ENCODE assay signal across 9 mouse cellular contexts in the genomic region with DNA sequence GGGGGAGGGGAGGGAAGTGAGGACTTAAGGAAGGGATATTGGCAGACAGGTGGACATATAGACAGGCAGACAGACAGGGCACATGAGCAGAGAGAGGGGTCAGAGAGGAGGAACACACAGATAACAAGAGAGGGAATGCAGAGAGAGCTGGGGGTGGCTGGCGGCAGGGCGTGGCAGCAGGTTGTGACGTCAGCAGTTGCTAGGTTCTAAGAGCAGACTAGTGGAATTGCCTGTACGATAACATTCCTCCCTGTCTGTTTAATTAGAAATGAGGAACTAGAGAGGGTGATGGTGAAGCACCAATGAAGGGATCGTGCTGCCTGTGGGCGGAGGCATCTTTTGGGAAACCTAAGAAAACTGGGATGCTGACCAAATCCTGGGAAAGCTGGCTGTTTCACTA. TPM values are rescaled to one million over a fixed set of nuclear protein-coding genes. Genes with fewer than 3 reads are reported as not detected.
DNase-seq lines count a peak whose midpoint lies in the region; ATAC-seq and TF ChIP-seq lines count a peak whose summit lies in the region.
"Had no signal": no experiment of that assay in that cellular context is flagged by ENCODE, and none has a peak within 500 bp of the region (broad histone marks: within the 10 kb centered on the region; RNA-seq: fewer than 3 reads in every experiment).

No protein-coding gene starts in this region.

- no peak overlapping the region for H3K4me2 ChIP-seq in kidney, postnatal 0 days (ENCODE audit: low read length)
- H3K4me2 ChIP-seq in kidney, embryonic 15.5 days: no peak overlapping the region
- H3K4me2 ChIP-seq in CH12.LX (ENCODE audit: insufficient read depth, low read depth, poor library complexity, severe bottlenecking): peak overlapping the region; percentile 5; the same call in 1 of the 2 replicates
- H3K4me2 ChIP-seq: embryonic facial prominence, embryonic 13.5 days; lung, embryonic 15.5 days had no signal

- no peak for TF ChIP-seq POLR2A in CH12.LX (IDR thresholded peaks at IDR 0.05; ENCODE audit: low read depth, low read length)

- dilution Hi-C loops in CH12.LX (cut with MboI; ENCODE audit: extremely low pct_ligation_motif_present, extremely low pct_unique_long_range_greater_than_20kb, low sequenced_read_pairs): no loop called here

- H3K36me3 ChIP-seq in kidney, postnatal 0 days (ENCODE audit: insufficient read depth, low read length): no peaks in the 10 kb centered on the region
- H3K36me3 ChIP-seq in kidney, embryonic 15.5 days: no peaks in the 10 kb centered on the region
- no peaks in the 10 kb centered on the region for H3K36me3 ChIP-seq in CH12.LX (replicated peaks in 1 of 2; ENCODE audit: control insufficient read depth in 1 of 2, insufficient read depth in 1 of 2, low read length in 1 of 2)
- H3K36me3 ChIP-seq: embryonic facial prominence, embryonic 13.5 days; lung, embryonic 15.5 days had no signal

- in situ Hi-C loops in CH12.LX (cut with MboI; ENCODE audit: low pct_ligation_motif_present, low pct_unique_long_range_greater_than_20kb, low sequenced_read_pairs): no loop called here

- TF ChIP-seq EP300 in CH12.LX (IDR thresholded peaks at IDR 0.05; ENCODE audit: low read length): no peak

- no peak for ATAC-seq in kidney, postnatal 0 days (replicated peaks; ENCODE audit: low FRiP score, low read depth)
- ATAC-seq in kidney, embryonic 15.5 days (replicated peaks; ENCODE audit: low FRiP score): no peak
- ATAC-seq in granulocyte monocyte progenitor cell, adult 5-6 weeks (replicated peaks; ENCODE audit: poor library complexity, severe bottlenecking): peak; percentile 85
- ATAC-seq in megakaryocyte-erythroid progenitor cell, adult 5-6 weeks (replicated peaks; ENCODE audit: low FRiP score, low TSS enrichment, poor library complexity, severe bottlenecking): peak; percentile 86

- no peak for TF ChIP-seq RAD21 in CH12.LX (IDR thresholded peaks at IDR 0.05; ENCODE audit: low read depth, low read length)

- TF ChIP-seq CTCF in kidney, postnatal 0 days (IDR thresholded peaks at IDR 0.05; ENCODE audit: low read depth): no peak
- TF ChIP-seq CTCF in CH12.LX (conservative IDR thresholded peaks at IDR 0.05 in 1 of 2, IDR thresholded peaks at IDR 0.05 in 1 of 2; ENCODE audit: low read depth in 2 of 2, low read length in 2 of 2): no peak

- no peak overlapping the region for H3K4me3 ChIP-seq in kidney, postnatal 0 days (replicated peaks; ENCODE audit: low read depth, low read length)
- H3K4me3 ChIP-seq in kidney, embryonic 15.5 days (replicated peaks): no peak overlapping the region
- H3K4me3 ChIP-seq in CH12.LX (replicated peaks in 1 of 3; ENCODE audit: low read depth in 2 of 3, low read length in 2 of 3, poor library complexity in 1 of 3): no peak overlapping the region
- H3K4me3 ChIP-seq: embryonic facial prominence, embryonic 13.5 days; lung, embryonic 15.5 days had no signal

- H3K27me3 ChIP-seq in kidney, postnatal 0 days (ENCODE audit: insufficient read depth, low read length): no peaks in the 10 kb centered on the region
- H3K27me3 ChIP-seq in kidney, embryonic 15.5 days: no peaks in the 10 kb centered on the region
- H3K27me3 ChIP-seq in CH12.LX (replicated peaks): no peaks in the 10 kb centered on the region
- H3K27me3 ChIP-seq: embryonic facial prominence, embryonic 13.5 days; lung, embryonic 15.5 days had no signal

- no peaks in the 10 kb centered on the region for H3K9me3 ChIP-seq in kidney, postnatal 0 days (replicated peaks; ENCODE audit: low read length)
- no peaks in the 10 kb centered on the region for H3K9me3 ChIP-seq in kidney, embryonic 15.5 days (replicated peaks)
- no peaks in the 10 kb centered on the region for H3K9me3 ChIP-seq in CH12.LX (replicated peaks; ENCODE audit: low read length)
- H3K9me3 ChIP-seq: embryonic facial prominence, embryonic 13.5 days; lung, embryonic 15.5 days had no signal

- no peaks in the 10 kb centered on the region for H3K79me2 ChIP-seq in CH12.LX (replicated peaks; ENCODE audit: control insufficient read depth, extremely low read depth, insufficient read depth, poor library complexity, severe bottlenecking)

- H3K27ac ChIP-seq in kidney, postnatal 0 days: no peak overlapping the region
- H3K27ac ChIP-seq in kidney, embryonic 15.5 days: no peak overlapping the region
- H3K27ac ChIP-seq in CH12.LX (ENCODE audit: insufficient read depth, low read depth): no peak overlapping the region
- H3K27ac ChIP-seq: embryonic facial prominence, embryonic 13.5 days; lung, embryonic 15.5 days had no signal

- H3K4me1 ChIP-seq in kidney, postnatal 0 days (replicated peaks; ENCODE audit: insufficient read depth, low read length): no peaks in the 10 kb centered on the region
- peaks cover 4% of the 10 kb centered on the region; the same call in 1 of the 2 replicates for H3K4me1 ChIP-seq in kidney, embryonic 15.5 days
- peaks cover 7 to 32% of the 10 kb centered on the region in 2 experiments for H3K4me1 ChIP-seq in CH12.LX (ENCODE audit: control insufficient read depth in 1 of 2, insufficient read depth in 2 of 2)
- H3K4me1 ChIP-seq: embryonic facial prominence, embryonic 13.5 days; lung, embryonic 15.5 days had no signal

- WGBS in kidney, postnatal 0 days: 39% methylated on average over 6 of the region's 6 CpGs
- 58% methylated on average over 6 of the region's 6 CpGs for WGBS in kidney, embryonic 15.5 days

- DNase-seq in kidney, postnatal 0 days (ENCODE audit: low spot score): peak; percentile 85
- peak; percentile 84 for DNase-seq in 416B (ENCODE audit: low read depth)
- peak; percentile 75 for DNase-seq in CH12.LX (ENCODE audit: extremely low read depth)
- no peak for DNase-seq in adrenal gland, postnatal 25 days

- no peak overlapping the region for H3K9ac ChIP-seq in kidney, postnatal 0 days (ENCODE audit: low read depth, low read length)
- no peak overlapping the region for H3K9ac ChIP-seq in kidney, embryonic 15.5 days
- 0 out of 2 replicates have a peak overlapping the region, but pooled peaks have one; percentile 10 for H3K9ac ChIP-seq in CH12.LX (ENCODE audit: insufficient read depth, low read depth)
- H3K9ac ChIP-seq: embryonic facial prominence, embryonic 13.5 days; lung, embryonic 15.5 days had no signal

RNA-seq across cellular contexts. Expression of gene Hcar1, which starts 11.8 kb away (rescaled TPM):
- polyA plus RNA-seq in kidney, postnatal 0 days (2015; fragmentation: Nextera tagmentation; extraction: Ambion mirVana): 3.3 and 3.6 TPM in 2 replicates
- polyA plus RNA-seq in kidney, embryonic 15.5 days (2015; fragmentation: Nextera tagmentation; extraction: Ambion mirVana): 2.0 TPM in 2 replicates
- total RNA-seq in CH12.LX (2012; rRNA removed) (not detected in 2 replicates), CH12.LX (2014; rRNA removed) (not detected in 2 replicates)
- not detected in 2 replicates for polyA plus RNA-seq in CH12.LX (2012; ENCODE audit: insufficient read length, low read depth)
- not detected in 2 replicates for total RNA-seq in granulocyte monocyte progenitor cell, adult 5-6 weeks (2014; fragmentation: Nextera tagmentation)
- total RNA-seq in granulocyte monocyte progenitor cell, adult 5-6 weeks (2017): not detected in 2 replicates
- total RNA-seq in megakaryocyte-erythroid progenitor cell, adult 5-6 weeks (2014; fragmentation: Nextera tagmentation): not detected in 2 replicates
- not detected in 2 replicates for total RNA-seq in megakaryocyte-erythroid progenitor cell, adult 5-6 weeks (2017)
- total RNA-seq in adrenal gland, postnatal 25 days (2021): 3.7 and 5.3 TPM in 2 replicates

RNA-seq across cellular contexts. Expression of gene Denr, which starts 15.3 kb away (rescaled TPM):
- polyA plus RNA-seq in kidney, postnatal 0 days (2015; fragmentation: Nextera tagmentation; extraction: Ambion mirVana): 128 and 133 TPM in 2 replicates
- 145 and 164 TPM in 2 replicates for polyA plus RNA-seq in kidney, embryonic 15.5 days (2015; fragmentation: Nextera tagmentation; extraction: Ambion mirVana)
- total RNA-seq in CH12.LX (2012; rRNA removed) (80.9 and 90.4 TPM in 2 replicates), CH12.LX (2014; rRNA removed) (127 and 128 TPM in 2 replicates)
- 372 and 423 TPM in 2 replicates for polyA plus RNA-seq in CH12.LX (2012; ENCODE audit: insufficient read length, low read depth)
- total RNA-seq in granulocyte monocyte progenitor cell, adult 5-6 weeks (2014; fragmentation: Nextera tagmentation): 67.5 and 72.9 TPM in 2 replicates
- 76.4 and 100.0 TPM in 2 replicates for total RNA-seq in granulocyte monocyte progenitor cell, adult 5-6 weeks (2017)
- total RNA-seq in megakaryocyte-erythroid progenitor cell, adult 5-6 weeks (2014; fragmentation: Nextera tagmentation): 102 and 106 TPM in 2 replicates
- total RNA-seq in megakaryocyte-erythroid progenitor cell, adult 5-6 weeks (2017): 96.4 and 102 TPM in 2 replicates
- total RNA-seq in adrenal gland, postnatal 25 days (2021): 65.3 and 87.6 TPM in 2 replicates

RNA-seq across cellular contexts. Expression of gene Hcar2, which starts 26.4 kb away (rescaled TPM):
- polyA plus RNA-seq in kidney, postnatal 0 days (2015; fragmentation: Nextera tagmentation; extraction: Ambion mirVana): 0.15 TPM in 1 of 2 replicates, not detected in the other
- polyA plus RNA-seq in kidney, embryonic 15.5 days (2015; fragmentation: Nextera tagmentation; extraction: Ambion mirVana): 0.10 TPM in 1 of 2 replicates, not detected in the other
- total RNA-seq in CH12.LX (2012; rRNA removed) (not detected in 2 replicates), CH12.LX (2014; rRNA removed) (not detected in 2 replicates)
- not detected in 2 replicates for polyA plus RNA-seq in CH12.LX (2012; ENCODE audit: insufficient read length, low read depth)
- not detected in 2 replicates for total RNA-seq in granulocyte monocyte progenitor cell, adult 5-6 weeks (2014; fragmentation: Nextera tagmentation)
- 2.7 and 5.4 TPM in 2 replicates for total RNA-seq in granulocyte monocyte progenitor cell, adult 5-6 weeks (2017)
- not detected in 2 replicates for total RNA-seq in megakaryocyte-erythroid progenitor cell, adult 5-6 weeks (2014; fragmentation: Nextera tagmentation)
- not detected in 2 replicates for total RNA-seq in megakaryocyte-erythroid progenitor cell, adult 5-6 weeks (2017)
- total RNA-seq in adrenal gland, postnatal 25 days (2021): 0.48 and 1.4 TPM in 2 replicates

RNA-seq across cellular contexts. Expression of gene Gm43518, which starts 35.5 kb away (rescaled TPM):
- polyA plus RNA-seq in kidney, postnatal 0 days (2015; fragmentation: Nextera tagmentation; extraction: Ambion mirVana): 1.0 and 1.6 TPM in 2 replicates
- polyA plus RNA-seq in kidney, embryonic 15.5 days (2015; fragmentation: Nextera tagmentation; extraction: Ambion mirVana): 1.7 and 2.9 TPM in 2 replicates
- not detected in 2 replicates for total RNA-seq in CH12.LX (2012; rRNA removed)
- total RNA-seq in CH12.LX (2014; rRNA removed): not detected in 2 replicates
- polyA plus RNA-seq in CH12.LX (2012; ENCODE audit: insufficient read length, low read depth): 0.74 and 0.87 TPM in 2 replicates
- total RNA-seq in granulocyte monocyte progenitor cell, adult 5-6 weeks (2014; fragmentation: Nextera tagmentation): not detected in 2 replicates
- not detected in 2 replicates for total RNA-seq in granulocyte monocyte progenitor cell, adult 5-6 weeks (2017)
- total RNA-seq in megakaryocyte-erythroid progenitor cell, adult 5-6 weeks (2014; fragmentation: Nextera tagmentation): not detected in 2 replicates
- not detected in 2 replicates for total RNA-seq in megakaryocyte-erythroid progenitor cell, adult 5-6 weeks (2017)
- 1.9 TPM in 1 of 2 replicates, not detected in the other for total RNA-seq in adrenal gland, postnatal 25 days (2021)

RNA-seq across cellular contexts. Expression of gene Ccdc62, which starts 38.8 kb away (rescaled TPM):
- polyA plus RNA-seq in kidney, postnatal 0 days (2015; fragmentation: Nextera tagmentation; extraction: Ambion mirVana): 6.4 and 7.1 TPM in 2 replicates
- 6.0 and 6.9 TPM in 2 replicates for polyA plus RNA-seq in kidney, embryonic 15.5 days (2015; fragmentation: Nextera tagmentation; extraction: Ambion mirVana)
- total RNA-seq in CH12.LX (2012; rRNA removed): 5.3 and 6.2 TPM in 2 replicates
- 2.0 and 2.6 TPM in 2 replicates for total RNA-seq in CH12.LX (2014; rRNA removed)
- polyA plus RNA-seq in CH12.LX (2012; ENCODE audit: insufficient read length, low read depth): 1.6 and 2.2 TPM in 2 replicates
- 0.34 and 2.6 TPM in 2 replicates for total RNA-seq in granulocyte monocyte progenitor cell, adult 5-6 weeks (2014; fragmentation: Nextera tagmentation)
- 0.10 and 5.3 TPM in 2 replicates for total RNA-seq in granulocyte monocyte progenitor cell, adult 5-6 weeks (2017)
- total RNA-seq in megakaryocyte-erythroid progenitor cell, adult 5-6 weeks (2014; fragmentation: Nextera tagmentation): 2.1 and 3.3 TPM in 2 replicates
- 2.6 and 4.2 TPM in 2 replicates for total RNA-seq in megakaryocyte-erythroid progenitor cell, adult 5-6 weeks (2017)
- 4.9 and 5.0 TPM in 2 replicates for total RNA-seq in adrenal gland, postnatal 25 days (2021)

Comparison
In these comparisons a context has a peak if more than half of its experiments do, and no peak if none do; other contexts are left out.
1. ATAC-seq: peak in granulocyte monocyte progenitor cell, adult 5-6 weeks (single experiment) and megakaryocyte-erythroid progenitor cell, adult 5-6 weeks (single experiment); none in kidney, postnatal 0 days (single experiment) and kidney, embryonic 15.5 days (single experiment).